Mouse (Mus musculus) cerebellum, postnatal 10 days (tissue): ENCODE measurements at regions not wholly inside any gene's neighbourhood (a gene's known extent, or its start where the extent isn't known, plus 50 kb on each side); places are given as distances from the start of the nearest gene placed in this dataset.

Experiments used
- DNase-seq, 2 experiments: peaks; one replicate each; pipeline ENCODE4 v3.0.0; 2021; ENCODE audit warnings: mixed read lengths in 2 of 2

GRCm38 (mm10) chr10:104798816-104799393, 605.1 kb downstream of the Gm4340 start:
- no peak for DNase-seq

GRCm38 (mm10) chr10:104804849-104805248, 611.0 kb downstream of the Gm4340 start:
- no peak for DNase-seq

GRCm38 (mm10) chr10:104818252-104818651, 624.4 kb downstream of the Gm4340 start:
- no peak for DNase-seq

- DNase-seq: no peak
Observed at GRCm38 (mm10) chr10:104851821-104852220, 658.0 kb downstream of the Gm4340 start.

GRCm38 (mm10) chr10:104853111-104853510, 659.3 kb downstream of the Gm4340 start:
- DNase-seq: no peak

- no peak for DNase-seq
Observed at GRCm38 (mm10) chr10:104878246-104878645, 684.4 kb downstream of the Gm4340 start.

- DNase-seq: peak in 1 of 2 experiments; percentile 6
Observed at GRCm38 (mm10) chr10:104914201-104914600, 660.0 kb downstream of the Tmtc2 start.

GRCm38 (mm10) chr10:104915521-104915920, 658.7 kb downstream of the Tmtc2 start:
- no peak for DNase-seq

GRCm38 (mm10) chr10:104936660-104937059, 637.6 kb downstream of the Tmtc2 start:
- no peak for DNase-seq

- no peak for DNase-seq
Observed at GRCm38 (mm10) chr10:104946372-104946771, 627.9 kb downstream of the Tmtc2 start.

GRCm38 (mm10) chr10:104948821-104949220, 625.4 kb downstream of the Tmtc2 start:
- peak; percentile 38 to 55 for DNase-seq

GRCm38 (mm10) chr10:104968381-104968908, 605.8 kb downstream of the Tmtc2 start:
- no peak for DNase-seq
